Mouse (Mus musculus) hindbrain, embryonic 14.5 days (tissue): ENCODE measurements at regions not wholly inside any gene's neighbourhood (a gene's known extent, or its start where the extent isn't known, plus 50 kb on each side); places are given as distances from the start of the nearest gene placed in this dataset.
"Not testable (repeated sequence)": the region's sequence is repeated elsewhere in the genome, so short reads cannot be mapped to it uniquely, and the experiment has no call there.

Experiments
- ATAC-seq: fragments of 200-750 bp; cut with Nextera tagmentation; 2 replicates; pipeline ENCODE4 v1.8.0; 2017; ENCODE audit warnings: moderate number of reproducible peaks, mild to moderate bottlenecking, moderate TSS enrichment, moderate library complexity; ENCODE audit not compliant: low FRiP score
- DNase-seq: peaks from one replicate; pipeline ENCODE4 v3.0.0-alpha.2; 2015; ENCODE audit warnings: low spot score
- H3K27ac ChIP-seq: fragments of 300-500 bp; sonication (generic); 2 replicates; pipeline ENCODE4 v1.5.1; 2014; ENCODE audit warnings: mild to moderate bottlenecking, moderate library complexity
- H3K27me3 ChIP-seq: fragments of 300-500 bp; sonication (generic); 2 replicates; pipeline ENCODE4 v1.6.1; 2014; ENCODE audit warnings: mild to moderate bottlenecking, low read length, mixed read lengths; ENCODE audit not compliant: control insufficient read depth, insufficient read depth
- H3K36me3 ChIP-seq: fragments of 300-500 bp; sonication (generic); replicated peaks from 2 replicates; pipeline ENCODE4 v1.6.1; 2014; ENCODE audit not compliant: control insufficient read depth, insufficient read depth
- H3K4me1 ChIP-seq: fragments of 300-500 bp; sonication (generic); replicated peaks from 2 replicates; pipeline ENCODE4 v1.6.1; 2014; ENCODE audit warnings: antibody characterized with exemption, low read length, mixed read lengths; ENCODE audit not compliant: control insufficient read depth, insufficient read depth
- H3K4me2 ChIP-seq: fragments of 300-500 bp; sonication (generic); replicated peaks from 2 replicates; pipeline ENCODE4 v1.6.1; 2014; ENCODE audit warnings: mild to moderate bottlenecking, moderate library complexity
- H3K4me3 ChIP-seq: fragments of 300-500 bp; sonication (generic); replicated peaks from 2 replicates; pipeline ENCODE4 v1.5.1; 2014; ENCODE audit warnings: mild to moderate bottlenecking, low read length
- H3K9ac ChIP-seq: fragments of 300-500 bp; sonication (generic); 2 replicates; pipeline ENCODE4 v1.6.1; 2014
- H3K9me3 ChIP-seq: fragments of 300-500 bp; sonication (generic); 2 replicates; pipeline ENCODE4 v1.6.1; 2016; ENCODE audit warnings: low read length; ENCODE audit not compliant: control insufficient read depth
- WGBS: fragments of 180-500 bp; shearing (Covaris S2); extraction: QIAGEN DNeasy Blood & Tissue Kit; methylation state at CpG from one replicate; pipeline ENCODE4 v1.1.7; 2014; 5-methylcytosine and 5-hydroxymethylcytosine counted together

DNA sequence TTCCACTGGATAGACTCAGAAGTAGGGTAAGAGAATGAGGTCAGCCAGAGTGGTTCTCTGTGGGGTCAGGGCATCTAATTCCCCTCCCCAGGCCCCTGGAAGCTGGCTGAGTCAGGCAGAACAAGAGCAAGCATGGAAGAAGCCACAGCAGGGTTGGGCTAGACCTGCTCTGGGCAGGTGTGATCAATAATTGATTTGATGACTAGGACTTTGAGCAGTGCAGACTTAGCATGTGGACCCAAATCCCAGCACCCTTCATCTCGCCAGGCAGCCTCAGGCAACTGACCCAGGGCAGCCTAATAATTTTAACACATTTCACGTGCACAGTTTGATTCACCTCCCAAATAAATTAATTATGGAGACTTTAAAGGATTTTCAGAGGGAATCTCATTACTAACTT is 67.2 kb downstream of the Qdpr start:
- ATAC-seq (no peak), DNase-seq (no peak)
- no peak overlapping the region for H3K4me2 ChIP-seq
- H3K9ac ChIP-seq, result no peak overlapping the region
- H3K36me3 ChIP-seq, result no peaks in the 10 kb centered on the region
- WGBS, result 70% methylated on average over 2 of the region's 2 CpGs
- H3K4me1 ChIP-seq, result no peaks in the 10 kb centered on the region
- no peak overlapping the region for H3K4me3 ChIP-seq
- H3K27ac ChIP-seq, result no peak overlapping the region
- no peaks in the 10 kb centered on the region for H3K9me3 ChIP-seq
- no peaks in the 10 kb centered on the region for H3K27me3 ChIP-seq

DNA sequence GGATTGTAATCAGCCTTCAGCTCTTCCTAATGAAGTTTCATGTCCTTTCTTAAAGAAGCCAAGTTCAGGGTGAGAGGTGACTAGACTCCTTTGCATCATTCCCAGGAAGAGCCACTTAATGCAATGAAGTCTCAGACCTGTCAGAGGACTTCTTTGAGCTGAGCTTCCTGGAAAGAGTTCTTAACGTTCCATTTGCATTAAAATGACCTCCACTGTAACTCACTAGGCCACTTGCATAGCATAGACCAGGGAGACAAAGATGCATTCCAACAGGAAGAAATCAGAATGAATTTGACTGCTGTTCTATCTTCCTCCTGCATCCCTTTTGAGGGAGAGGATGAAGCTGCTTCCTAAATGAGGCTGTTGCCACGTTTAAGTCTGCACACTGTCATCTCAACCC is 71.5 kb downstream of the Qdpr start:
- 7% methylated on average over 2 of the region's 2 CpGs for WGBS
- H3K36me3 ChIP-seq, result no peaks in the 10 kb centered on the region

GRCm38 (mm10) chr5:45373069-45373468 is 77.0 kb downstream of the Qdpr start:
- Histone ChIP-seq H3K36me3 (no peaks in the 10 kb centered on the region), H3K9ac (no peak overlapping the region), H3K4me3 (no peak overlapping the region), H3K9me3 (no peaks in the 10 kb centered on the region), H3K4me2 (no peak overlapping the region), H3K27me3 (no peaks in the 10 kb centered on the region), H3K4me1 (no peaks in the 10 kb centered on the region), H3K27ac (no peak overlapping the region)
- DNase-seq (no peak), ATAC-seq (no peak)
- 85% methylated on average over 2 of the region's 2 CpGs for WGBS

More for the DNA sequence above, 71.5 kb downstream of the Qdpr start:
- no peak overlapping the region for H3K27ac ChIP-seq
- H3K4me2 ChIP-seq, result no peak overlapping the region
- H3K4me1 ChIP-seq, result no peaks in the 10 kb centered on the region
- no peak overlapping the region for H3K4me3 ChIP-seq
- ATAC-seq, result no peak
- DNase-seq, result no peak
- no peaks in the 10 kb centered on the region for H3K9me3 ChIP-seq
- no peaks in the 10 kb centered on the region for H3K27me3 ChIP-seq
- no peak overlapping the region for H3K9ac ChIP-seq

- H3K9me3 ChIP-seq, result no peaks in the 10 kb centered on the region
- 38% methylated on average over 6 of the region's 6 CpGs for WGBS
- H3K27me3 ChIP-seq, result no peaks in the 10 kb centered on the region
- H3K4me3 ChIP-seq, result no peak overlapping the region
- ATAC-seq (no peak), DNase-seq (no peak)
- no peak overlapping the region for H3K4me2 ChIP-seq
- H3K27ac ChIP-seq, result no peak overlapping the region
- H3K36me3 ChIP-seq, result no peaks in the 10 kb centered on the region
- no peak overlapping the region for H3K9ac ChIP-seq
- no peaks in the 10 kb centered on the region for H3K4me1 ChIP-seq
Measured at GRCm38 (mm10) chr5:45368451-45368850, 81.6 kb downstream of the Qdpr start.

DNA sequence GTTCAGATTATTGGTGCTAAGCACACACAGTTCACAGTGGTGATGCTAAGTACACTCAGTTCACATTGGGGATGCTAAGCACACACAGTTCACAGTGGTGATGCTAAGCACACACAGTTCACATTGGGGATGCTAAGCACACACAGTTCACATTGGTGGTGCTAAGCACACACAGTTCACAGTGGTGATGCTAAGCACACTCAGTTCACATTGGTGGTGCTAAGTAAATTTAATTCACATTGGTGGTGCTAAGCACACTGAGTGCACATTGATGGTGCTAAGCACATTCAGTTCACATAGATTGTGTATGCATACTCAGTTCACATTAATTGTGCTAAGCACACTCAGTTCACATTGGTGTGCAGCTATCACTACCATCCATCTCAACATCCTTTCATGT is 89.8 kb downstream of the Qdpr start:
- DNase-seq (no peak), ATAC-seq (no peak)
- no peaks in the 10 kb centered on the region for H3K9me3 ChIP-seq
- no peak overlapping the region for H3K4me3 ChIP-seq
- no peaks in the 10 kb centered on the region for H3K36me3 ChIP-seq
- no peak overlapping the region for H3K9ac ChIP-seq
- no peaks in the 10 kb centered on the region for H3K27me3 ChIP-seq
- H3K27ac ChIP-seq, result no peak overlapping the region
- no peak overlapping the region for H3K4me2 ChIP-seq
- no peaks in the 10 kb centered on the region for H3K4me1 ChIP-seq

DNA sequence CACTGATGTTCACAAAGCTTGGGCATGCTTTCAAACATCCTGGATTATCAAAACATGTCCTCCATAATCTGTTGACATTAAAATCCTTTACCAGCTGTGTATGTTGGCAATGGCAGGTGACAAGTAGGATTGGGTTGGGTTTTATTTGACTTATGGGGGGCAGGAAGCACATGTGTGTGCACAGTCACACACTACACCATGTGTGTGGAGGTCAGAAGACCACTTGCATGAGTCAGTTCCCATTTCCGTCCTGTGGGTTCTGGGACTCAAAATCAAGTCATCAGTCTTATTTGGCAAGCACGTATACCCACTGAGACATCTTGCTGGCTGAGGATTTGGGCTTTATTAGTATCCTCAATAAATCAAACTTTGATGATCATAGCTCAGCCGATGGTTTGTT is 109.6 kb downstream of the Qdpr start:
- ATAC-seq (no peak), DNase-seq (no peak)
- H3K9me3 ChIP-seq, result no peaks in the 10 kb centered on the region
- H3K27ac ChIP-seq, result no peak overlapping the region
- H3K36me3 ChIP-seq, result no peaks in the 10 kb centered on the region
- H3K4me2 ChIP-seq, result no peak overlapping the region
- 85% methylated on average over 3 of the region's 3 CpGs for WGBS
- H3K4me3 ChIP-seq, result no peak overlapping the region
- no peak overlapping the region for H3K9ac ChIP-seq
- no peaks in the 10 kb centered on the region for H3K27me3 ChIP-seq
- H3K4me1 ChIP-seq, result no peaks in the 10 kb centered on the region

DNA sequence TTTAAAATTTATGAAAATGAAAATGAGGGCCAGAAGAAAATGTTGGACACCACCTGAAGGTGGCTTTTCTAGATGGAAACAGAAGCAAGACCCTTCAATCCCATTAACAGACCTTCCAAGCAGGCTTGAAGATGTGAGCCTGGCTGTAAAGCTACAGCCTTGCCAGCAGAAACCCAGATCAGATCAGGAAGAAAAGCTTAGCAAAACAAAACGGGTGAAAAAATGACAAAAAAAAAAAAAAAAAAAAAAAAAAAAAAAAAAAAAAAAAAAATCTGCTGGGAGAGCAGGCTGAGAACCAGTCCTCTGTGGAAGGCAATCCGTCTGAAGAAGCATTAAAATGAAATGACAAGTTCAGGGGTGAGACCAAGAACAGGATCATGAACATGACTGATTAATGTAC is 113.2 kb downstream of the Qdpr start:
- ATAC-seq (no peak), DNase-seq (no peak)
- no peaks in the 10 kb centered on the region for H3K4me1 ChIP-seq
- no peaks in the 10 kb centered on the region for H3K9me3 ChIP-seq
- H3K27me3 ChIP-seq, result no peaks in the 10 kb centered on the region
- no peaks in the 10 kb centered on the region for H3K36me3 ChIP-seq
- 74% methylated on average over 2 of the region's 2 CpGs for WGBS
- H3K27ac ChIP-seq, result no peak overlapping the region
- H3K4me3 ChIP-seq, result no peak overlapping the region
- H3K4me2 ChIP-seq, result no peak overlapping the region
- H3K9ac ChIP-seq, result no peak overlapping the region

DNA sequence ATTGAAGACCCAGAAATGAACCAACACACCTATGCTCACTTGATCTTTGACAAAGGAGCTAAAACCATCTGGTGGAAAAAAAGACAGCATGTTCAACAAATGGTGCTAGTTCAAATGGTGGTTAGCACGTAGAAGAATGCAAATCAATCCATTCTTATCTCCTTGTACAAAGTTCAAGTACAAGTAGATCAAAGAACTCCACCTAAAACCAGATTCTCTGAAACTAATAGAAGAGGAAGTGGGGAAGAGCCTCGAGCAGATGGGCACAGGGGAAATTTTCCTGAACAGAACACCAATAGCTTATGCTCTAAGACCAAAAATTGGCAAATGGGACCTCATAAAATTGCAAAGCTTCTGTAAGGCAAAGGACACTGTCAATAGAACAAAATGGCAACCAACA is 125.6 kb downstream of the Qdpr start:
- H3K27ac ChIP-seq, H3K4me3 ChIP-seq, H3K4me1 ChIP-seq, H3K9me3 ChIP-seq, H3K4me2 ChIP-seq, ATAC-seq, DNase-seq, H3K27me3 ChIP-seq, H3K9ac ChIP-seq, H3K36me3 ChIP-seq: not testable (repeated sequence)
- WGBS, result 71% methylated on average over 2 of the region's 2 CpGs

GRCm38 (mm10) chr5:45323500-45323899 is 126.5 kb downstream of the Qdpr start:
- H3K27me3 ChIP-seq, result no peaks in the 10 kb centered on the region
- H3K4me3 ChIP-seq, result no peak overlapping the region
- no peak overlapping the region for H3K9ac ChIP-seq
- DNase-seq (no peak), ATAC-seq (no peak)
- H3K36me3 ChIP-seq, result no peaks in the 10 kb centered on the region
- no peak overlapping the region for H3K27ac ChIP-seq
- no peak overlapping the region for H3K4me2 ChIP-seq
- 83% methylated on average over 4 of the region's 4 CpGs for WGBS
- no peaks in the 10 kb centered on the region for H3K4me1 ChIP-seq
- H3K9me3 ChIP-seq, result no peaks in the 10 kb centered on the region

- Histone ChIP-seq H3K4me2 (no peak overlapping the region), H3K9me3 (no peaks in the 10 kb centered on the region), H3K27me3 (no peaks in the 10 kb centered on the region), H3K27ac (no peak overlapping the region), H3K4me3 (no peak overlapping the region), H3K9ac (no peak overlapping the region), H3K36me3 (no peaks in the 10 kb centered on the region), H3K4me1 (no peaks in the 10 kb centered on the region)
- no peak for DNase-seq
- ATAC-seq, result no peak
- 84% methylated on average over 2 of the region's 2 CpGs for WGBS
Measured at GRCm38 (mm10) chr5:45318026-45318425, 132.0 kb downstream of the Qdpr start.
